Mouse (Mus musculus) midbrain, embryonic 14.5 days (tissue): Measurements from ENCODE around the gene G0s2. TPM values are rescaled to one million over a fixed set of nuclear protein-coding genes. Genes with fewer than 3 reads are reported as not detected.

Experiments
- ATAC-seq: fragments of 200-750 bp; cut with Nextera tagmentation; 2 replicates; pipeline ENCODE4 v1.8.0; 2017; ENCODE audit warnings: moderate number of reproducible peaks, moderate library complexity; ENCODE audit not compliant: low FRiP score, low TSS enrichment
- DNase-seq: peaks from one replicate; pipeline ENCODE4 v3.0.0-alpha.2; 2015
- H3K27ac ChIP-seq: fragments of 300-500 bp; sonication (generic); replicated peaks from 2 replicates; pipeline ENCODE4 v1.5.1; 2014; ENCODE audit warnings: mild to moderate bottlenecking, low read depth, low read length, moderate library complexity
- H3K27me3 ChIP-seq: fragments of 300-500 bp; sonication (generic); 2 replicates; pipeline ENCODE4 v1.6.1; 2014; ENCODE audit warnings: low read length, control low read depth, mixed read lengths; ENCODE audit not compliant: control insufficient read depth, insufficient read depth
- H3K36me3 ChIP-seq: fragments of 300-500 bp; sonication (generic); 2 replicates; pipeline ENCODE4 v1.6.1; 2014; ENCODE audit warnings: low read length, control low read depth; ENCODE audit not compliant: control insufficient read depth, insufficient read depth
- H3K4me1 ChIP-seq: fragments of 300-500 bp; sonication (generic); 2 replicates; pipeline ENCODE4 v1.6.1; 2014; ENCODE audit warnings: mild to moderate bottlenecking, antibody characterized with exemption, low read length, control low read depth; ENCODE audit not compliant: control insufficient read depth, insufficient read depth
- H3K4me2 ChIP-seq: fragments of 300-500 bp; sonication (generic); 2 replicates; pipeline ENCODE4 v1.6.1; 2014; ENCODE audit warnings: mild to moderate bottlenecking, low read length, moderate library complexity
- H3K4me3 ChIP-seq: fragments of 300-500 bp; sonication (generic); replicated peaks from 2 replicates; pipeline ENCODE4 v1.5.1; 2014; ENCODE audit warnings: low read depth, low read length
- H3K9ac ChIP-seq: fragments of 300-500 bp; sonication (generic); replicated peaks from 2 replicates; pipeline ENCODE4 v1.6.1; 2014; ENCODE audit warnings: mild to moderate bottlenecking, low read length, moderate library complexity
- H3K9me3 ChIP-seq: fragments of 300-500 bp; sonication (generic); 2 replicates; pipeline ENCODE4 v1.6.1; 2016; ENCODE audit warnings: low read length, control low read depth, mixed read lengths; ENCODE audit not compliant: control insufficient read depth
- WGBS: fragments of 180-500 bp; shearing (Covaris S2); extraction: QIAGEN DNeasy Blood & Tissue Kit; methylation state at CpG from one replicate; pipeline ENCODE4 v1.1.7; 2014; 5-methylcytosine and 5-hydroxymethylcytosine counted together
- polyA plus RNA-seq: library from polyadenylated mRNA; unstranded; fragments of >200 nt; fragmentation: Nextera tagmentation; extraction: Ambion mirVana; gene quantifications from 2 replicates; pipeline ENCODE4 v1.2.1, GENCODE M21; 2014

The G0s2 gene
- polyA plus RNA-seq, 1 experiment from 2014 or later: 7.4 TPM

- Histone ChIP-seq H3K4me3 (no peak overlapping the region), H3K4me1 (no peaks in the 10 kb centered on the region), H3K27ac (no peak overlapping the region), H3K27me3 (no peaks in the 10 kb centered on the region), H3K9ac (no peak overlapping the region), H3K4me2 (no peak overlapping the region), H3K36me3 (no peaks in the 10 kb centered on the region), H3K9me3 (no peaks in the 10 kb centered on the region)
- DNase-seq: no peak
- ATAC-seq: no peak
- WGBS: 61% methylated on average over 5 of the region's 5 CpGs
Measured at GRCm38 (mm10) chr1:193252616-193253015, 20.4 kb downstream of the G0s2 start.

- no peak for ATAC-seq
- Histone ChIP-seq H3K27ac (no peak overlapping the region), H3K9me3 (no peaks in the 10 kb centered on the region), H3K36me3 (no peaks in the 10 kb centered on the region), H3K4me3 (no peak overlapping the region), H3K9ac (no peak overlapping the region), H3K4me2 (no peak overlapping the region), H3K27me3 (no peaks in the 10 kb centered on the region), H3K4me1 (no peaks in the 10 kb centered on the region)
- no peak for DNase-seq
- 79% methylated on average over 7 of the region's 7 CpGs for WGBS
Measured at GRCm38 (mm10) chr1:193251386-193251785, 21.6 kb downstream of the G0s2 start.

GRCm38 (mm10) chr1:193250026-193250425 lies 23.0 kb downstream of the G0s2 start:
- H3K9ac ChIP-seq: no peak overlapping the region
- DNase-seq (no peak), ATAC-seq (no peak)
- H3K36me3 ChIP-seq: no peaks in the 10 kb centered on the region
- H3K4me1 ChIP-seq: no peaks in the 10 kb centered on the region
- WGBS: 80% methylated on average over 2 of the region's 2 CpGs
- H3K9me3 ChIP-seq: no peaks in the 10 kb centered on the region
- H3K27me3 ChIP-seq: no peaks in the 10 kb centered on the region
- no peak overlapping the region for H3K4me3 ChIP-seq
- H3K27ac ChIP-seq: no peak overlapping the region
- no peak overlapping the region for H3K4me2 ChIP-seq

GRCm38 (mm10) chr1:193244235-193244634 lies 28.8 kb downstream of the G0s2 start:
- no peak overlapping the region for H3K9ac ChIP-seq
- no peaks in the 10 kb centered on the region for H3K9me3 ChIP-seq
- no peak overlapping the region for H3K4me3 ChIP-seq
- H3K27ac ChIP-seq: no peak overlapping the region
- H3K4me1 ChIP-seq: no peaks in the 10 kb centered on the region
- no peak for ATAC-seq
- DNase-seq: no peak
- no peaks in the 10 kb centered on the region for H3K27me3 ChIP-seq
- no peaks in the 10 kb centered on the region for H3K36me3 ChIP-seq
- 80% methylated on average over 6 of the region's 6 CpGs for WGBS
- no peak overlapping the region for H3K4me2 ChIP-seq

GRCm38 (mm10) chr1:193243571-193244193 lies 29.3 kb downstream of the G0s2 start:
- Histone ChIP-seq H3K27me3 (no peaks in the 10 kb centered on the region), H3K9ac (no peak overlapping the region), H3K27ac (no peak overlapping the region), H3K4me3 (no peak overlapping the region), H3K36me3 (no peaks in the 10 kb centered on the region), H3K4me2 (no peak overlapping the region), H3K4me1 (no peaks in the 10 kb centered on the region), H3K9me3 (no peaks in the 10 kb centered on the region)
- DNase-seq (no peak), ATAC-seq (no peak)
- WGBS: 61% methylated on average over 10 of the region's 10 CpGs

GRCm38 (mm10) chr1:193242863-193243262 lies 30.2 kb downstream of the G0s2 start:
- no peaks in the 10 kb centered on the region for H3K4me1 ChIP-seq
- no peak overlapping the region for H3K4me3 ChIP-seq
- DNase-seq (no peak), ATAC-seq (no peak)
- H3K4me2 ChIP-seq: no peak overlapping the region
- no peak overlapping the region for H3K27ac ChIP-seq
- no peaks in the 10 kb centered on the region for H3K9me3 ChIP-seq
- 56% methylated on average over 4 of the region's 4 CpGs for WGBS
- no peaks in the 10 kb centered on the region for H3K36me3 ChIP-seq
- H3K9ac ChIP-seq: no peak overlapping the region
- H3K27me3 ChIP-seq: no peaks in the 10 kb centered on the region

GRCm38 (mm10) chr1:193242238-193242637 lies 30.8 kb downstream of the G0s2 start:
- Histone ChIP-seq H3K4me1 (no peaks in the 10 kb centered on the region), H3K4me3 (no peak overlapping the region), H3K9me3 (no peaks in the 10 kb centered on the region), H3K9ac (no peak overlapping the region), H3K27me3 (no peaks in the 10 kb centered on the region), H3K36me3 (no peaks in the 10 kb centered on the region), H3K4me2 (no peak overlapping the region), H3K27ac (no peak overlapping the region)
- 82% methylated on average over 8 of the region's 8 CpGs for WGBS
- ATAC-seq: no peak
- no peak for DNase-seq

GRCm38 (mm10) chr1:193241436-193241835 lies 31.6 kb downstream of the G0s2 start:
- DNase-seq: no peak
- H3K4me3 ChIP-seq: no peak overlapping the region
- WGBS: 93% methylated on average over 4 of the region's 4 CpGs

GRCm38 (mm10) chr1:193238426-193238825 lies 34.6 kb downstream of the G0s2 start:
- no peak overlapping the region for H3K4me2 ChIP-seq
- H3K27me3 ChIP-seq: no peaks in the 10 kb centered on the region
- H3K27ac ChIP-seq: no peak overlapping the region
- H3K4me1 ChIP-seq: no peaks in the 10 kb centered on the region
- H3K9me3 ChIP-seq: no peaks in the 10 kb centered on the region
- ATAC-seq (no peak), DNase-seq (no peak)
- H3K9ac ChIP-seq: no peak overlapping the region
- no peak overlapping the region for H3K4me3 ChIP-seq
- H3K36me3 ChIP-seq: no peaks in the 10 kb centered on the region
- WGBS: 54% methylated on average over 4 of the region's 4 CpGs

More at GRCm38 (mm10) chr1:193241436-193241835, 31.6 kb downstream of the G0s2 start:
- H3K9ac ChIP-seq: no peak overlapping the region
- H3K4me1 ChIP-seq: no peaks in the 10 kb centered on the region
- no peak overlapping the region for H3K4me2 ChIP-seq
- no peak overlapping the region for H3K27ac ChIP-seq
- ATAC-seq: no peak
- H3K36me3 ChIP-seq: no peaks in the 10 kb centered on the region
- H3K9me3 ChIP-seq: no peaks in the 10 kb centered on the region
- H3K27me3 ChIP-seq: no peaks in the 10 kb centered on the region
